Mouse (Mus musculus) lung, adult 2 months (tissue): Measurements from ENCODE around the gene Btbd35f29.
"Not testable (repeated sequence)": the region's sequence is repeated elsewhere in the genome, so short reads cannot be mapped to it uniquely, and the experiment has no call there.

ENCODE experiments used
- CTCF ChIP-seq: fragments of 200-500 bp; IDR thresholded peaks from 2 replicates; pipeline ENCODE4 v1.5.1; 2011; ENCODE audit warnings: mild to moderate bottlenecking, low read length, control low read depth; ENCODE audit not compliant: insufficient read depth
- POLR2A ChIP-seq: fragments of 200-500 bp; IDR thresholded peaks from 2 replicates; pipeline ENCODE4 v1.6.1; 2011; ENCODE audit warnings: low read depth, mild to moderate bottlenecking, control low read depth, low read length, borderline replicate concordance; ENCODE audit errors: extremely low read depth

DNA sequence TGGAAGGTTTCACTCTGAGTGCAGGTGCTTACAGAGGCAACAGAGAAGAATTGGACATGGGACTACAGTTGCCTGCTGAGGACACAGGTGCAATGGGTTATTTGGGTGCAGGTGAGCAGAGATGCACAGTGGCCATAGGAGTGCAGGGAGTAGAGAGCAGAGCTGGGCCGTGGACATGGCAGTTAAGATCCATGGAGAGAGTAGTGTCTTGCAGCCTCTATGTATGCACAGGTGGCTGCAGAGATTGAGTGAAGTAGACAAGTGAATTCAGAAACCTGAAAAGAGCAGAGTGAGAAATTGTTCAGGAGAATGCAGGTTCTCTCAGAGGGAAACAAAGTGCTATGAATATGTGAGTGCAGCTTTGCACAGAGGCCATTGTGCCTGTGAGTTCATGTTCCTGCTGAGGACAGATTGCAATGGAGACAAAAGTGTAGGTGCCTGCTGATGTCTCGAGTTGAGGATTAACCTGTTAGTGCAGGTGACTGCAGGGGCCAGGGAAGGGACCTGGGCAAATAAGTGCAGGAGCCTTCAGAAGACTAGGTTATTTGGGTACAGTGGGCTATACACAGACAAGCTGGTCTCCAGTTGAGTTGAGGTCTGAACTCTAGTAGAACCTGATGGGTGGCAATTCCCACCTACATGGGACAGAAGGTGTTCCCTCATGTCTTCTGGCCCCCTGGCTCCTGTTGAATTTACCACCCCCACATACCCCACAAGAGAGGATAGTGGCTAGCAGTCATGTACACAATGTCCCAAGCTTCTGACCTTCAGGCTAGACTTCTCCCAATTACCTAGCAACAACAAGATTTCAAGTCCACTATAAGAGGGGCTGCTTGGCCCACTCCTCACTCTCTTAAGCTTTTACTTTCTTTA is 42.2 kb downstream of the Btbd35f29 start:
- not testable (repeated sequence) for TF ChIP-seq CTCF, POLR2A
